Mouse (Mus musculus): Measurements from ENCODE around the gene Chek2. TPM values are rescaled to one million over a fixed set of nuclear protein-coding genes. Genes with fewer than 3 reads are reported as not detected.
A peak's percentile ranks its signal among the peaks of the same experiment; 100 is the strongest.

Gene Chek2
- total and polyA plus RNA-seq, 2 experiments from 2014 or later: 2.6 to 3.2 TPM

- Histone ChIP-seq H3K27me3 (ENCODE audit: insufficient read depth, low read length) (no peaks in the 10 kb centered on the region), H3K27ac (ENCODE audit: low read depth, low read length) (no peak overlapping the region), H3K9ac (replicated peaks; ENCODE audit: low read length, poor library complexity, severe bottlenecking) (no peak overlapping the region), H3K4me3 (ENCODE audit: low read depth, low read length) (no peak overlapping the region), H3K4me1 (ENCODE audit: insufficient read depth, low read length) (0 out of 2 replicates have a peak, but pooled peaks cover 3% of the 10 kb centered on the region), H3K9me3 (ENCODE audit: low read length) (no peaks in the 10 kb centered on the region), H3K36me3 (ENCODE audit: insufficient read depth, low read length) (no peaks in the 10 kb centered on the region), H3K4me2 (ENCODE audit: low read depth, low read length, poor library complexity, severe bottlenecking) (no peak overlapping the region)
- no peak for DNase-seq (ENCODE audit: low spot score)
- WGBS: 95% methylated on average over 14 of the region's 14 CpGs
- ATAC-seq (ENCODE audit: low FRiP score): no peak
- no peak for TF ChIP-seq CTCF (IDR thresholded peaks at IDR 0.05)
These were observed 1.5 kb downstream of the Chek2 start for GRCm38 (mm10) chr5:110841046-110841862.

- Histone ChIP-seq H3K27ac (ENCODE audit: low read depth, low read length) (no peak overlapping the region), H3K4me2 (ENCODE audit: low read depth, low read length, poor library complexity, severe bottlenecking) (no peak overlapping the region), H3K9ac (replicated peaks; ENCODE audit: low read length, poor library complexity, severe bottlenecking) (no peak overlapping the region), H3K27me3 (ENCODE audit: insufficient read depth, low read length) (no peaks in the 10 kb centered on the region), H3K4me3 (ENCODE audit: low read depth, low read length) (no peak overlapping the region), H3K36me3 (ENCODE audit: insufficient read depth, low read length) (no peaks in the 10 kb centered on the region), H3K9me3 (ENCODE audit: low read length) (no peaks in the 10 kb centered on the region), H3K4me1 (ENCODE audit: insufficient read depth, low read length) (no peaks in the 10 kb centered on the region)
- no peak for DNase-seq (ENCODE audit: low spot score)
- TF ChIP-seq CTCF (IDR thresholded peaks at IDR 0.05): no peak; the same call in 1 of the 2 replicates
- ATAC-seq (ENCODE audit: low FRiP score): no peak
- WGBS: 86% methylated on average over 1 of the region's 1 CpGs
These were observed 13.2 kb downstream of the Chek2 start for GRCm38 (mm10) chr5:110852990-110853389.

- H3K4me3 ChIP-seq (ENCODE audit: low read depth, low read length): no peak overlapping the region
- WGBS: 83% methylated on average over 5 of the region's 5 CpGs
- DNase-seq (ENCODE audit: low spot score): no peak
- no peak overlapping the region for H3K9ac ChIP-seq (replicated peaks; ENCODE audit: low read length, poor library complexity, severe bottlenecking)
- no peak overlapping the region for H3K4me2 ChIP-seq (ENCODE audit: low read depth, low read length, poor library complexity, severe bottlenecking)
- no peaks in the 10 kb centered on the region for H3K36me3 ChIP-seq (ENCODE audit: insufficient read depth, low read length)
- no peak for ATAC-seq (ENCODE audit: low FRiP score)
- no peak for TF ChIP-seq CTCF (IDR thresholded peaks at IDR 0.05)
- no peak overlapping the region for H3K27ac ChIP-seq (ENCODE audit: low read depth, low read length)
- no peaks in the 10 kb centered on the region for H3K27me3 ChIP-seq (ENCODE audit: insufficient read depth, low read length)
- no peaks in the 10 kb centered on the region for H3K9me3 ChIP-seq (ENCODE audit: low read length)
- H3K4me1 ChIP-seq (ENCODE audit: insufficient read depth, low read length): no peaks in the 10 kb centered on the region
These were observed 17.3 kb downstream of the Chek2 start for GRCm38 (mm10) chr5:110857091-110857490.

- Histone ChIP-seq H3K36me3 (ENCODE audit: insufficient read depth, low read length) (no peaks in the 10 kb centered on the region), H3K4me1 (ENCODE audit: insufficient read depth, low read length) (no peaks in the 10 kb centered on the region), H3K9me3 (ENCODE audit: low read length) (no peaks in the 10 kb centered on the region), H3K4me2 (ENCODE audit: low read depth, low read length, poor library complexity, severe bottlenecking) (0 out of 2 replicates have a peak overlapping the region, but pooled peaks have one; percentile 13), H3K27ac (ENCODE audit: low read depth, low read length) (peak overlapping the region; percentile 65), H3K4me3 (ENCODE audit: low read depth, low read length) (no peak overlapping the region), H3K27me3 (ENCODE audit: insufficient read depth, low read length) (no peaks in the 10 kb centered on the region), H3K9ac (replicated peaks; ENCODE audit: low read length, poor library complexity, severe bottlenecking) (no peak overlapping the region)
- DNase-seq (ENCODE audit: low spot score) (peak; percentile 81), ATAC-seq (ENCODE audit: low FRiP score) (peak; percentile 76; the same call in 1 of the 2 replicates)
- no peak for TF ChIP-seq CTCF (IDR thresholded peaks at IDR 0.05)
- WGBS: 50% methylated on average over 13 of the region's 13 CpGs
These were observed 19.4 kb downstream of the Chek2 start for GRCm38 (mm10) chr5:110859013-110859650.

- Histone ChIP-seq H3K36me3 (ENCODE audit: insufficient read depth, low read length) (no peaks in the 10 kb centered on the region), H3K4me3 (ENCODE audit: low read depth, low read length) (no peak overlapping the region), H3K4me1 (ENCODE audit: insufficient read depth, low read length) (no peaks in the 10 kb centered on the region), H3K9me3 (ENCODE audit: low read length) (no peaks in the 10 kb centered on the region), H3K27ac (ENCODE audit: low read depth, low read length) (peak overlapping the region; percentile 65), H3K27me3 (ENCODE audit: insufficient read depth, low read length) (no peaks in the 10 kb centered on the region), H3K4me2 (ENCODE audit: low read depth, low read length, poor library complexity, severe bottlenecking) (no peak overlapping the region), H3K9ac (replicated peaks; ENCODE audit: low read length, poor library complexity, severe bottlenecking) (no peak overlapping the region)
- TF ChIP-seq CTCF (IDR thresholded peaks at IDR 0.05): no peak
- no peak for ATAC-seq (ENCODE audit: low FRiP score)
- 88% methylated on average over 5 of the region's 5 CpGs for WGBS
- DNase-seq (ENCODE audit: low spot score): no peak
These were observed 20.7 kb downstream of the Chek2 start for GRCm38 (mm10) chr5:110860445-110860844.

- ATAC-seq (ENCODE audit: low FRiP score) (peak; percentile 38; the same call in 1 of the 2 replicates), DNase-seq (ENCODE audit: low spot score) (peak; percentile 72)
- Histone ChIP-seq H3K36me3 (ENCODE audit: insufficient read depth, low read length) (no peaks in the 10 kb centered on the region), H3K4me2 (ENCODE audit: low read depth, low read length, poor library complexity, severe bottlenecking) (no peak overlapping the region), H3K27ac (ENCODE audit: low read depth, low read length) (no peak overlapping the region; the same call in 1 of the 2 replicates), H3K9ac (replicated peaks; ENCODE audit: low read length, poor library complexity, severe bottlenecking) (no peak overlapping the region), H3K27me3 (ENCODE audit: insufficient read depth, low read length) (no peaks in the 10 kb centered on the region), H3K4me3 (ENCODE audit: low read depth, low read length) (no peak overlapping the region), H3K9me3 (ENCODE audit: low read length) (no peaks in the 10 kb centered on the region), H3K4me1 (ENCODE audit: insufficient read depth, low read length) (peaks cover 17% of the 10 kb centered on the region)
- 23% methylated on average over 4 of the region's 4 CpGs for WGBS
- TF ChIP-seq CTCF (IDR thresholded peaks at IDR 0.05): no peak
These were observed 28.7 kb downstream of the Chek2 start for GRCm38 (mm10) chr5:110868460-110868859.
